Mouse (Mus musculus) MEL (cell line): ENCODE results near the gene Cby3. TPM values are rescaled to one million over a fixed set of nuclear protein-coding genes. Genes with fewer than 3 reads are reported as not detected.

Experiments used
- DNase-seq: peaks from one replicate; pipeline ENCODE4 v3.0.0; 2011; ENCODE audit warnings: low read depth, low spot score
- H3K27ac ChIP-seq: 2 replicates; pipeline ENCODE4 v1.5.1; 2012; ENCODE audit warnings: low read depth, mild to moderate bottlenecking, control low read depth, low read length, moderate library complexity; ENCODE audit not compliant: control insufficient read depth
- H3K27me3 ChIP-seq, 2 experiments: fragments of 150-350 bp in 1 of 2; sonication (generic) in 1 of 2; 2 replicates each; pipeline ENCODE4 v1.6.1; 2012; ENCODE audit warnings: low read length in 2 of 2, mild to moderate bottlenecking in 2 of 2, improper control_type of control experiment in 1 of 2, moderate library complexity in 1 of 2; ENCODE audit not compliant: insufficient read depth in 2 of 2, control insufficient read depth in 1 of 2
- H3K36me3 ChIP-seq, 2 experiments: 2 replicates each; pipeline ENCODE4 v1.6.1; 2012 to 2014; ENCODE audit warnings: low read length in 2 of 2, improper control_type of control experiment in 1 of 2, inconsistent platforms in 1 of 2, mild to moderate bottlenecking in 1 of 2; ENCODE audit not compliant: insufficient read depth in 2 of 2, control insufficient read depth in 1 of 2
- H3K4me1 ChIP-seq, 2 experiments: fragments of 150-350 bp in 1 of 2; sonication (generic) in 1 of 2; 2 replicates each; pipeline ENCODE4 v1.6.1; 2012; ENCODE audit warnings: low read length in 2 of 2, improper control_type of control experiment in 1 of 2, mild to moderate bottlenecking in 1 of 2; ENCODE audit not compliant: insufficient read depth in 2 of 2, control insufficient read depth in 1 of 2
- H3K4me3 ChIP-seq, 2 experiments: fragments of 150-350 bp in 1 of 2; sonication (generic) in 1 of 2; 2 replicates each; pipeline ENCODE4 v1.5.1; 2012; ENCODE audit warnings: low read depth in 2 of 2, low read length in 2 of 2, mild to moderate bottlenecking in 2 of 2, moderate library complexity in 2 of 2, control low read depth in 1 of 2, improper control_type of control experiment in 1 of 2; ENCODE audit not compliant: control insufficient read depth in 1 of 2, insufficient read depth in 1 of 2
- H3K79me2 ChIP-seq: 2 replicates; pipeline ENCODE4 v1.6.1; 2012; ENCODE audit warnings: mild to moderate bottlenecking, low read length, moderate library complexity; ENCODE audit not compliant: control insufficient read depth, poor library complexity, insufficient read depth
- H3K9ac ChIP-seq: 2 replicates; pipeline ENCODE4 v1.6.1; 2012; ENCODE audit warnings: low read depth, mild to moderate bottlenecking, control low read depth, low read length, moderate library complexity; ENCODE audit not compliant: control insufficient read depth, poor library complexity, severe bottlenecking
- H3K9me3 ChIP-seq: fragments of 150-350 bp; sonication (generic); replicated peaks from 2 replicates; pipeline ENCODE4 v1.6.1; 2012; ENCODE audit warnings: mild to moderate bottlenecking, low read length, improper control_type of control experiment, moderate library complexity; ENCODE audit not compliant: insufficient read depth
- CHD1 ChIP-seq: IDR thresholded peaks from 2 replicates; pipeline ENCODE4 v1.6.1; 2012; ENCODE audit warnings: low read depth, mild to moderate bottlenecking, inconsistent platforms, low read length, improper control_type of control experiment
- CHD2 ChIP-seq: IDR thresholded peaks from 2 replicates; pipeline ENCODE4 v1.6.1; 2011; ENCODE audit warnings: low read length, improper control_type of control experiment
- CTCF ChIP-seq, 3 experiments: IDR thresholded peaks in 2 of 3; conservative IDR thresholded peaks in 1 of 3; 2 replicates each; pipeline ENCODE4 v1.5.1; 2011 to 2012; ENCODE audit warnings: low read length in 3 of 3, low read depth in 2 of 3, mild to moderate bottlenecking in 2 of 3, improper control_type of control experiment in 1 of 3, inconsistent platforms in 1 of 3, mixed read lengths in 1 of 3, moderate library complexity in 1 of 3; ENCODE audit not compliant: control insufficient read depth in 1 of 3, insufficient read depth in 1 of 3, poor library complexity in 1 of 3, severe bottlenecking in 1 of 3
- E2F4 ChIP-seq: IDR thresholded peaks from 2 replicates; pipeline ENCODE4 v1.6.1; 2011; ENCODE audit warnings: low read depth, low read length, improper control_type of control experiment, borderline replicate concordance
- EP300 ChIP-seq, 2 experiments: IDR thresholded peaks; 2 replicates each; pipeline ENCODE4 v1.6.1; 2011; ENCODE audit warnings: improper control_type of control experiment in 2 of 2, low read length in 2 of 2, low read depth in 1 of 2, mild to moderate bottlenecking in 1 of 2
- ETS1 ChIP-seq: IDR thresholded peaks from 2 replicates; pipeline ENCODE4 v1.6.1; 2012; ENCODE audit warnings: low read depth, mild to moderate bottlenecking, inconsistent platforms, low read length, improper control_type of control experiment, moderate library complexity
- GABPA ChIP-seq: IDR thresholded peaks from 2 replicates; pipeline ENCODE4 v1.6.1; 2012; ENCODE audit warnings: low read depth, mild to moderate bottlenecking, inconsistent platforms, low read length, improper control_type of control experiment, moderate library complexity
- GATA1 ChIP-seq: IDR thresholded peaks from 2 replicates; pipeline ENCODE4 v1.6.1; 2011; ENCODE audit warnings: low read depth, low read length, improper control_type of control experiment
- HCFC1 ChIP-seq: IDR thresholded peaks from 2 replicates; pipeline ENCODE4 v1.6.1; 2012; ENCODE audit warnings: low read depth, mild to moderate bottlenecking, inconsistent platforms, low read length, improper control_type of control experiment, moderate library complexity
- JUND ChIP-seq: IDR thresholded peaks from 2 replicates; pipeline ENCODE4 v1.6.1; 2011; ENCODE audit warnings: low read depth, mild to moderate bottlenecking, improper control_type of control experiment, low read length
- MAFK ChIP-seq: IDR thresholded peaks from 2 replicates; pipeline ENCODE4 v1.6.1; 2011; ENCODE audit warnings: low read depth, mild to moderate bottlenecking, low read length, improper control_type of control experiment, borderline replicate concordance
- MAX ChIP-seq: IDR thresholded peaks from 2 replicates; pipeline ENCODE4 v1.6.1; 2011; ENCODE audit warnings: low read length, improper control_type of control experiment
- MAZ ChIP-seq: IDR thresholded peaks from 2 replicates; pipeline ENCODE4 v1.6.1; 2012; ENCODE audit warnings: low read depth, mild to moderate bottlenecking, inconsistent platforms, low read length, improper control_type of control experiment
- MEF2A ChIP-seq: IDR thresholded peaks from 2 replicates; pipeline ENCODE4 v1.6.1; 2014; ENCODE audit warnings: low read depth, mild to moderate bottlenecking, inconsistent platforms, low read length, improper control_type of control experiment; ENCODE audit not compliant: poor library complexity, insufficient replicate concordance, severe bottlenecking; ENCODE audit errors: extremely low read depth
- MXI1 ChIP-seq: IDR thresholded peaks from 2 replicates; pipeline ENCODE4 v1.6.1; 2011; ENCODE audit warnings: mild to moderate bottlenecking, low read depth, low read length, improper control_type of control experiment
- MYB ChIP-seq: IDR thresholded peaks from 2 replicates; pipeline ENCODE4 v1.6.1; 2011; ENCODE audit warnings: mild to moderate bottlenecking, low read depth, low read length, improper control_type of control experiment
- MYC ChIP-seq: IDR thresholded peaks from 2 replicates; pipeline ENCODE4 v1.6.1; 2011; ENCODE audit warnings: low read depth, mild to moderate bottlenecking, low read length, improper control_type of control experiment, moderate library complexity
- NRF1 ChIP-seq: IDR thresholded peaks from 2 replicates; pipeline ENCODE4 v1.6.1; 2014; ENCODE audit warnings: low read depth, mild to moderate bottlenecking, inconsistent platforms, low read length, improper control_type of control experiment, moderate library complexity; ENCODE audit not compliant: poor library complexity, insufficient read depth, severe bottlenecking
- POLR2A ChIP-seq, 2 experiments: IDR thresholded peaks; 2 replicates each; pipeline ENCODE4 v1.6.1; 2011 to 2012; ENCODE audit warnings: low read length in 2 of 2, mild to moderate bottlenecking in 2 of 2, control low read depth in 1 of 2, improper control_type of control experiment in 1 of 2, low read depth in 1 of 2, moderate library complexity in 1 of 2; ENCODE audit not compliant: control insufficient read depth in 1 of 2, insufficient read depth in 1 of 2, poor library complexity in 1 of 2
- POLR2AphosphoS5 ChIP-seq: IDR thresholded peaks from 2 replicates; pipeline ENCODE4 v1.6.1; 2012; ENCODE audit warnings: low read depth, borderline replicate concordance, mild to moderate bottlenecking, inconsistent platforms, low read length, moderate library complexity, mixed read lengths
- RAD21 ChIP-seq: IDR thresholded peaks from 2 replicates; pipeline ENCODE4 v1.6.1; 2011; ENCODE audit warnings: mild to moderate bottlenecking, low read depth, low read length, improper control_type of control experiment
- RCOR1 ChIP-seq: IDR thresholded peaks from 2 replicates; pipeline ENCODE4 v1.6.1; 2012; ENCODE audit warnings: low read depth, mild to moderate bottlenecking, inconsistent platforms, low read length, improper control_type of control experiment
- SIN3A ChIP-seq: IDR thresholded peaks from 2 replicates; pipeline ENCODE4 v1.6.1; 2012; ENCODE audit warnings: low read length, improper control_type of control experiment, inconsistent platforms
- SMC3 ChIP-seq: IDR thresholded peaks from 2 replicates; pipeline ENCODE4 v1.6.1; 2011; ENCODE audit warnings: low read depth, low read length, improper control_type of control experiment
- TAL1 ChIP-seq: IDR thresholded peaks from 2 replicates; pipeline ENCODE4 v1.6.1; 2012; ENCODE audit warnings: mild to moderate bottlenecking, inconsistent platforms, low read length, moderate library complexity, mixed read lengths
- TBP ChIP-seq: IDR thresholded peaks from 2 replicates; pipeline ENCODE4 v1.8.0; 2011; ENCODE audit warnings: low read depth, low read length, improper control_type of control experiment
- UBTF ChIP-seq: IDR thresholded peaks from 2 replicates; pipeline ENCODE4 v1.6.1; 2012; ENCODE audit warnings: low read depth, mild to moderate bottlenecking, inconsistent platforms, low read length, improper control_type of control experiment, moderate library complexity, borderline replicate concordance; ENCODE audit not compliant: insufficient read depth
- ZC3H11A ChIP-seq: IDR thresholded peaks from 2 replicates; pipeline ENCODE4 v1.6.1; 2012; ENCODE audit warnings: low read depth, mild to moderate bottlenecking, inconsistent platforms, low read length, improper control_type of control experiment
- ZKSCAN1 ChIP-seq: IDR thresholded peaks from 2 replicates; pipeline ENCODE4 v1.6.1; 2012; ENCODE audit warnings: low read depth, mild to moderate bottlenecking, inconsistent platforms, low read length, improper control_type of control experiment, moderate library complexity
- ZNF384 ChIP-seq: IDR thresholded peaks from 2 replicates; pipeline ENCODE4 v1.6.1; 2012; ENCODE audit warnings: low read depth, mild to moderate bottlenecking, inconsistent platforms, low read length, improper control_type of control experiment
- polyA plus RNA-seq, 2 experiments: library from polyadenylated mRNA; stranded (reverse) in 1 of 2; unstranded in 1 of 2; fragments of >175 nt in 1 of 2; fragments of >200 nt in 1 of 2; gene quantifications; 2 replicates each; pipeline versions ENCODE4 v1.2.1 to v1.2.4; 2012; ENCODE audit warnings: low replicate concordance in 2 of 2, low read depth in 1 of 2; ENCODE audit not compliant: insufficient read length in 2 of 2, insufficient read depth in 1 of 2, missing spikeins in 1 of 2
- total RNA-seq: library from RNA; depleted of rRNA; stranded (reverse); fragments of 300-350 nt; gene quantifications from 2 replicates; pipeline ENCODE4 v1.2.3, GENCODE M21; 2012

Gene Cby3
- total and polyA plus RNA-seq, 3 experiments, result 0.23 to 0.31 TPM; not detected in 1

DNA sequence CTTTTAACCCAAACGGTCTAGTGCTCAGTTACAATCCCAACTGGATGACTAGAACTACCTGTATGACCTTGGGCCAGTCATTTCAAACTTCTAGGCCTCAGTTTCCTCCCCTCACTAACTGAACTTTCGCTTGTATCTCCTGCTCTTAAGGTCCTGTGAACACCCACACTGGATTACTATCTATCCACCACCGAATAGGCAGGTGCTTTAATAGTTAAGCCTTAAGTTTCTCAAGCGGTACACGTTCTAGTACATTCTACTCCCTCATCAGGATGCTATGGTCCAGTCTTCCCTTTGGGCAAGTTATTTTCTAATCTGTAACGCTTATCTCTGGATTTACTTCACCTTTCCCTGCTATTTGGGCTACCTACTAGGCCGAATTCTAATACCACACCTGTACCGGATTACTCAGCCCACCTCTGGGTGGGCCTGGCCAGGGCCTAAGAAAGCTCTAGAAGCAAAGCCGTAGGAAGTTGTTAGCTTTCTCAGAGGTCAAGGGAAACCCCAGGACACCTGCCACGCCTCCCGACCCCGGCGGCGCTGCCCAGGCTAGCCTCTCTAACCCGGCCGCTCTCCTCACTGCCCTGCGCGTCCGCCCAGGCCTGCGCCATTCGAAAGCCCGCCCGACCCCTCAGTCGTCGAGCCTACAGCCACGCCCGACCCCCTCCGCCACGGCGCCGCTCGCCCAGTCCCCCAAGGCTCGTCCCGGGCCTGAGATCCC lies 29.4 kb upstream of the Cby3 start (continued):
- TF ChIP-seq POLR2AphosphoS5, result no peak
- TF ChIP-seq EP300 (IDR thresholded peaks at IDR 0.05; ENCODE audit: low read depth in 1 of 2, low read length in 2 of 2), result 0 out of 4 replicates have a peak, but pooled peaks of 1 of the 2 experiments have one; percentile 34
- no peak for TF ChIP-seq MAFK
- no peak for TF ChIP-seq TAL1
- no peak for TF ChIP-seq ETS1
- TF ChIP-seq MAX, result no peak; the same call in 1 of the 2 replicates

- H3K9me3 ChIP-seq, result no peaks in the 10 kb centered on the region
- H3K36me3 ChIP-seq, result peaks cover 19 to 60% of the 10 kb centered on the region in 2 experiments
- peaks cover 21 to 24% of the 10 kb centered on the region in 2 experiments for H3K4me1 ChIP-seq
- peak within 1 kb of the TSS; percentile 84 for H3K27ac ChIP-seq
- no peaks in the 10 kb centered on the region for H3K27me3 ChIP-seq
- DNase-seq, result peak; percentile 100
- H3K4me3 ChIP-seq, result peak within 1 kb of the TSS; percentile 79 to 93
- peaks cover 51% of the 10 kb centered on the region for H3K79me2 ChIP-seq
- peak within 1 kb of the TSS; percentile 90 for H3K9ac ChIP-seq
- TF ChIP-seq CTCF (IDR thresholded peaks at IDR 0.05 in 2 of 3, conservative IDR thresholded peaks at IDR 0.05 in 1 of 3; ENCODE audit: control insufficient read depth in 1 of 3, insufficient read depth in 1 of 3, low read depth in 2 of 3, low read length in 3 of 3, poor library complexity in 1 of 3, severe bottlenecking in 1 of 3) (no peak), SMC3 (no peak), MAZ (peak; percentile 66; the same call in 1 of the 2 replicates), TAL1 (no peak), RCOR1 (no peak; the same call in 1 of the 2 replicates), TBP (peak; percentile 93), ETS1 (no peak), JUND (no peak), POLR2AphosphoS5 (peak; percentile 67; the same call in 1 of the 2 replicates), CHD1 (no peak), CHD2 (peak; percentile 94), MEF2A (0 out of 2 replicates have a peak, but pooled peaks have one; percentile 30), MYB (no peak), ZC3H11A (no peak), NRF1 (peak; percentile 48; the same call in 1 of the 2 replicates), ZNF384 (no peak), HCFC1 (peak; percentile 87), GABPA (no peak), MXI1 (peak; percentile 96), RAD21 (no peak), E2F4 (no peak), MAFK (no peak), ZKSCAN1 (no peak), MYC (peak; percentile 93), GATA1 (0 out of 2 replicates have a peak, but pooled peaks have one; percentile 24), UBTF (peak; percentile 69; the same call in 1 of the 2 replicates), MAX (peak; percentile 95), POLR2A (IDR thresholded peaks at IDR 0.05; ENCODE audit: control insufficient read depth in 1 of 2, insufficient read depth in 1 of 2, low read depth in 1 of 2, low read length in 2 of 2, poor library complexity in 1 of 2) (peak; percentile 97 to 98), SIN3A (peak; percentile 94)
These were observed 28.6 kb upstream of the Cby3 start, which contains the start of gene Canx for GRCm38 (mm10) chr11:50325496-50326301. TSS of gene Canx (minus strand) at chr11:50325673.
